Mouse (Mus musculus) embryonic facial prominence, embryonic 15.5 days (tissue): ENCODE measurements around the gene Strn. TPM values are rescaled to one million over a fixed set of nuclear protein-coding genes. Genes with fewer than 3 reads are reported as not detected.

Experiments
- ATAC-seq: fragments of 200-750 bp; cut with Nextera tagmentation; 2 replicates; pipeline ENCODE4 v1.8.0; 2017; ENCODE audit warnings: low read depth, moderate TSS enrichment; ENCODE audit not compliant: insufficient number of reproducible peaks, low FRiP score, low TSS enrichment
- H3K27ac ChIP-seq: fragments of 300-500 bp; sonication (generic); replicated peaks from 2 replicates; pipeline ENCODE4 v1.5.1; 2015; ENCODE audit warnings: mild to moderate bottlenecking, inconsistent platforms
- H3K27me3 ChIP-seq: fragments of 300-500 bp; sonication (generic); 2 replicates; pipeline ENCODE4 v1.6.1; 2015; ENCODE audit warnings: inconsistent platforms
- H3K36me3 ChIP-seq: fragments of 300-500 bp; sonication (generic); 2 replicates; pipeline ENCODE4 v1.6.1; 2015; ENCODE audit warnings: mild to moderate bottlenecking, inconsistent platforms
- H3K4me1 ChIP-seq: fragments of 300-500 bp; sonication (generic); 2 replicates; pipeline ENCODE4 v1.6.1; 2015; ENCODE audit warnings: inconsistent platforms
- H3K4me2 ChIP-seq: fragments of 300-500 bp; sonication (generic); replicated peaks from 2 replicates; pipeline ENCODE4 v1.6.1; 2015; ENCODE audit warnings: mild to moderate bottlenecking, inconsistent platforms
- H3K4me3 ChIP-seq: fragments of 300-500 bp; sonication (generic); replicated peaks from 2 replicates; pipeline ENCODE4 v1.5.1; 2015; ENCODE audit warnings: mild to moderate bottlenecking, inconsistent platforms
- H3K9ac ChIP-seq: fragments of 300-500 bp; sonication (generic); 2 replicates; pipeline ENCODE4 v1.6.1; 2015; ENCODE audit warnings: inconsistent platforms
- H3K9me3 ChIP-seq: fragments of 300-500 bp; sonication (generic); replicated peaks from 2 replicates; pipeline ENCODE4 v1.6.1; 2016; ENCODE audit warnings: inconsistent platforms
- WGBS: fragments of 180-500 bp; shearing (Covaris S2); methylation state at CpG from one replicate; pipeline ENCODE4 v1.1.7; 2015; 5-methylcytosine and 5-hydroxymethylcytosine counted together
- polyA plus RNA-seq: library from polyadenylated mRNA; unstranded; fragments of >200 nt; fragmentation: Nextera tagmentation; extraction: Ambion mirVana; gene quantifications from 2 replicates; pipeline ENCODE4 v1.2.1, GENCODE M21; 2015

Strn gene
- 5.3 and 5.4 TPM in 2 replicates for polyA plus RNA-seq

DNA sequence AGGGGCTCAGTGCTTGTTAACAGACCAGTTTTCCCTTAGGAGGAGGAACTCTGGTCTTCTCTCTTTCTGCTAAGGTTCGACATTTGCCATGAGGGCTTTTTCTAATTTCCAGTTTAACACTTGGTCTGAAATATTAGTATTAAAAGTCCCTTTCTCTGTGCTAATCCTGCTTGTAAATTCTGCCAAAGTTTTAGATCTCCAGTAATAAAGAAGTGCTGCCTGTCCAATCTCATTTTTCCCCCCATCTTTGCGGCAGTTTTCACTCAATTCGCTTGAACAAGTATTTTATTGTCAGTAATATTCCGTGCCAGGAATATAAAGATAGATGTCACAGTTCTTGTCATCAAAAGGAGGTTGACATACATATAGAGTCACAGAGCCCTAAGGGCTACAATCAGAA, at the start of gene Strn:
Gene Strn, minus strand, starts transcription at position 101 of the 400 bp plus-strand sequence.
- H3K4me2 ChIP-seq: peak within 1 kb of the TSS; percentile 72
- peak within 1 kb of the TSS; percentile 100 for H3K4me3 ChIP-seq
- peak within 1 kb of the TSS; percentile 98 for H3K9ac ChIP-seq
- no peaks in the 10 kb centered on the region for H3K27me3 ChIP-seq
- no peaks in the 10 kb centered on the region for H3K36me3 ChIP-seq
- ATAC-seq: no peak
- WGBS: 25% methylated on average over 4 of the region's 4 CpGs
- peaks cover 23% of the 10 kb centered on the region for H3K4me1 ChIP-seq
- H3K27ac ChIP-seq: peak within 1 kb of the TSS; percentile 96
- no peaks in the 10 kb centered on the region for H3K9me3 ChIP-seq

DNA sequence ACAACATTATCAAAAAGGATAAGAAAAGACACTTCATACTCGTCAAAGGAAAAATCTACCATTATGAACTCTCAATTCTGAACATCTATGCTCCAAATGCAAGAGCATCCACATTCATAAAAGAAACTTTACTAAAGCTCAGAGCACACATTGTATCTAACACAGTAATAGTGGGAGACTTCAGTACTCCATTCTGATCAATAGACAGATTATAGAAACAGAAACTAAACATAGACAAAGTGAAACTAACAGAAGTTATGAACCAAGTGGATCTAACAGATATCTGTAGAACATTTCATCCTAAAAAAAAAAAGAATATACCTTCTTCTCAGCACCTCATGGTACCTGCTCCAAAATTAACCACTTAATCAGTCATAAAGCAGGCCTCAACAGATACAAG, 41.8 kb upstream of the Strn start:
- no peaks in the 10 kb centered on the region for H3K27me3 ChIP-seq
- ATAC-seq: no peak
- no peak overlapping the region for H3K4me2 ChIP-seq
- H3K9ac ChIP-seq: no peak overlapping the region
- H3K36me3 ChIP-seq: peaks cover 28% of the 10 kb centered on the region
- WGBS: 91% methylated on average over 1 of the region's 1 CpGs
- no peaks in the 10 kb centered on the region for H3K9me3 ChIP-seq
- H3K27ac ChIP-seq: no peak overlapping the region
- H3K4me1 ChIP-seq: no peaks in the 10 kb centered on the region
- no peak overlapping the region for H3K4me3 ChIP-seq

DNA sequence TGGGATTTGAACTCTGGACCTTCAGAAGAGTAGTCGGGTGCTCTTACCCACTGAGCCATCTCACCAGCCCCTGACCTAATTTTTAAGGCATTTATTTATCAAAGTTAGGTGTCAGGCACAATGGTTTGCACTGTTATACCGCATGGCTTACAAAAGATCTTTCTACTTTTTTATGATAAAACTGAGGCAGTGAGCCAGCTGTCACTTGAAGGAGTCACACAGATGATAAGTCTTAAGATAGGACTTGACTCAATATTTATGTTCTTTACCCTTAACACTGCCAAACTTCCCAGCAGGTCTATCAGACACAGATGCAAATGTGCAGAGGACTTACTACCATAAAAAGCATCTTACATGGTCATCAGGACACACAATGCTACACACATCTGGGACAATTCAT, 35.3 kb upstream of the Strn start:
- H3K4me1 ChIP-seq: no peaks in the 10 kb centered on the region
- H3K9me3 ChIP-seq: no peaks in the 10 kb centered on the region
- 91% methylated on average over 2 of the region's 2 CpGs for WGBS
- H3K36me3 ChIP-seq: peaks cover 23% of the 10 kb centered on the region
- no peak overlapping the region for H3K9ac ChIP-seq
- H3K4me2 ChIP-seq: no peak overlapping the region
- no peak overlapping the region for H3K4me3 ChIP-seq
- no peaks in the 10 kb centered on the region for H3K27me3 ChIP-seq
- no peak for ATAC-seq
- no peak overlapping the region for H3K27ac ChIP-seq

DNA sequence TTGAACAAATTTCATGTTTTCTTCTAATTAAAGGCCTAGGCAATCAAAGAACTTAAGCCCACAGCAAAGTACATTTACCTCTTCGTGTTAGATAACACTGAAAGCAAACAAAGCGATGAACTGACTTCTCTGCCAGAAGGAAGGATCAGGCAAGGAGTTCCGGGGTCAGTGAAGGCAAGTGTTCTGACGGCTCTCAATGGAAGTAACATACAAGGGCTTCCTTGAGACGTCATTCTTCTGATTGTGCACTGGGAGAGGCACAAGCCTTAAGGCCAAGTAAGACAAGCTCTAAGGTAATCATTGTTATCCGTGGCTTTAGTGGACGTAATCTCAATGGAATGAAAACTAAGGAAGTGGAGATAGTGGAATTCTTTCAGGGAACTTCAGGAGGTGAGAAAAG, 33.9 kb upstream of the Strn start:
- H3K27me3 ChIP-seq: no peaks in the 10 kb centered on the region
- no peak overlapping the region for H3K4me3 ChIP-seq
- H3K9ac ChIP-seq: no peak overlapping the region
- no peak for ATAC-seq
- no peaks in the 10 kb centered on the region for H3K9me3 ChIP-seq
- H3K4me1 ChIP-seq: no peaks in the 10 kb centered on the region
- peaks cover 18% of the 10 kb centered on the region for H3K36me3 ChIP-seq
- WGBS: 62% methylated on average over 7 of the region's 7 CpGs
- no peak overlapping the region for H3K4me2 ChIP-seq
- H3K27ac ChIP-seq: no peak overlapping the region

DNA sequence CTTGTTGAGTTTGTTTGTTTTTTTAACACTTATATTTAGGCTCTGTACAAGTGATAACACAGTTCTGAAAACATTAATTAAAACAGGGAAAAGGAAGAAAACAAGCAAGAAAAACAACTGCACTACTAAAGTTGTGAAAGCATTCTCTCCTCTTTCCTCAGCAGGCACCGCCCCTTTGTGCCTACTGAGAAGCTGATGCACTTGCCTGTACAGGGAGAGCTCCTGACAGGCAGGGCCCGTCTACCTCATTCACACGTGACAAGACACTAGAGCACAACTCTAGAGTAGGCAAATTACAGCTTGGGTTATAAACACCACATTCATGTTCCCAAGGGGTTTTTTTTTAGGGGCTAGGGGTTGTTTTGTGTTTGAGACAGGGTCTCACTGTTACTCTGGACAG, 32.3 kb upstream of the Strn start:
- H3K4me3 ChIP-seq: no peak overlapping the region
- H3K4me1 ChIP-seq: no peaks in the 10 kb centered on the region
- ATAC-seq: no peak
- 70% methylated on average over 3 of the region's 3 CpGs for WGBS
- no peak overlapping the region for H3K27ac ChIP-seq
- H3K36me3 ChIP-seq: peaks cover 27% of the 10 kb centered on the region
- no peak overlapping the region for H3K4me2 ChIP-seq
- no peaks in the 10 kb centered on the region for H3K9me3 ChIP-seq
- H3K27me3 ChIP-seq: no peaks in the 10 kb centered on the region
- no peak overlapping the region for H3K9ac ChIP-seq

DNA sequence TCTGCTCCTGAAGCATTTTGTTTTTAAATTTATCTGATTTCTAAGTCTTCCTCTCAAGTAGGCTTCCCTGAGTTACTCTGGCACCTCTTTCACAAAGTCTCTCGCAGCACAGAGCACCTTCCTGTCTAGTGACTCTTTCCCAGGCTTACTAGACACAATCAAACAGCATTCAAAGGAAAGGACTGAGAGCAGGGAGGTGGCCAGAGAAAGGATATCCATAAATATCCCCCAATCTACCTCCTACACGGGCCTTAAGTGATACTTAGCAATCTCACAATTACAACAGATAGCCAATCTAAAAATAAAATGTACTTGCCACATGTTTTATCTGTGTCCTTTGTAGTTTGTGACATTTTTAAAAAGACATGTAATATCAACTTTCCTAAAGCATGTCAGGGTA, 31.9 kb upstream of the Strn start:
- Histone ChIP-seq H3K27ac (no peak overlapping the region), H3K36me3 (peaks cover 31% of the 10 kb centered on the region), H3K4me1 (no peaks in the 10 kb centered on the region), H3K4me3 (no peak overlapping the region), H3K9ac (no peak overlapping the region), H3K9me3 (no peaks in the 10 kb centered on the region), H3K27me3 (no peaks in the 10 kb centered on the region), H3K4me2 (no peak overlapping the region)
- 73% methylated on average over 2 of the region's 2 CpGs for WGBS
- ATAC-seq: no peak

DNA sequence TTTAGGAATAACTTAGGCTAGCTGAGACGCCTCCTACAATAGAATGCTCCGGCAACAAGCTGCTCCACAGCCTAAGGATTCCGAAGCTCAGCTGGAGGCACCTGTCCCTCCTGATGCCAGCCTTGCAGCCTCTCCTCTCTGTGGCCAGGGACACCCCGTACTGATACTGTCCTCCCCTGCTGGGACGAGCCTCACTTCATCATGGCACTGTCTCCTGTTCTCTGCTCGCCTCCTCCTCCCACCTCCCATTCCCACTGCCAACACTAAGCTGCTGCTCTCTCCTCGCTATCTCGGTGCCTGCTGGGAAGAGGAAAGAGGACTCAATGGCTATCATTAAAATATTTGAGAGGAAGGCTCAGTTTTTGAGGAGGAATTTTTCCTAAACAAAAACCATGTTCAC, 30.6 kb upstream of the Strn start:
- H3K27ac ChIP-seq: no peak overlapping the region
- H3K4me3 ChIP-seq: no peak overlapping the region
- no peak overlapping the region for H3K4me2 ChIP-seq
- no peak for ATAC-seq
- no peak overlapping the region for H3K9ac ChIP-seq
- H3K9me3 ChIP-seq: no peaks in the 10 kb centered on the region
- peaks cover 23% of the 10 kb centered on the region for H3K36me3 ChIP-seq
- no peaks in the 10 kb centered on the region for H3K4me1 ChIP-seq
- H3K27me3 ChIP-seq: no peaks in the 10 kb centered on the region
- WGBS: 77% methylated on average over 8 of the region's 8 CpGs

DNA sequence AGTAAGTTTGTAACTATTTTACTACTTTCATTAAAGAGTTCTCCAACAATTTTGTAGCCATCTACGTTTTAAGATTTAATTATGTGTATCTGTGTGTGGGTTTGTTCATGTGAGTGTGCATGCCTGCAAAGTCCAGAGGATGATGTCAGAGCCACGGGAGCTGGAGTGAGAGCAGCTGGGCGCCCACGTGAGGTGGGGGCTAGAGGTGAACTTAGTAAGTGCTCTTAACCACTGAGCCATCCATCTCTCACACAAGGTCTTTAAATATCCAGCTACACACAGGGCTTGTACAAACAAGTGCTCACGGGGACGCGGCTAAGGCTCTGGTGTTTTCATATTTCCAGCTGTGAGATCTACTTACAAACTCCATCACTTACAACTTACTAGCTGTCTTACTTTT, 29.1 kb upstream of the Strn start:
- Histone ChIP-seq H3K27me3 (no peaks in the 10 kb centered on the region), H3K4me3 (no peak overlapping the region), H3K9me3 (no peaks in the 10 kb centered on the region), H3K4me2 (no peak overlapping the region), H3K4me1 (no peaks in the 10 kb centered on the region), H3K36me3 (peaks cover 23% of the 10 kb centered on the region), H3K27ac (no peak overlapping the region), H3K9ac (no peak overlapping the region)
- ATAC-seq: no peak
- 85% methylated on average over 7 of the region's 7 CpGs for WGBS

DNA sequence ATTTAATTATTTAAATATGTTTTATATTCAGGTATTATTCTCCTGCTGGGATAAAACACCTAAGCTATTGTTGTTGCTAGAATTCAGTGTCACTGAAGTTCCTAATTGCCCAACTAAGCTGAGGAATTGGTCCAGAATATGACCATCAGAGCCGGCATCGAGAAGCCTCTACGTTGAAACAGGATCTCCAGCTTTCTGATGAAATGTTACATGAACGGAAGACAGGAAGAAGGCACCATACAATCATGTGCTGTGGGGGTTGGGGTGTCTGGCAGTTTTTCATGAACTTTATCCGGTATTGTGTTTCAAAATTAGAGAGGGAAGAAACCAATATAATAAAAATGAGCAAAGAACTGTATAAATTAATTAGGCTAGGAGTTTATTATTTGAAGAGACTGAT, 26.3 kb upstream of the Strn start:
- no peak overlapping the region for H3K9ac ChIP-seq
- H3K36me3 ChIP-seq: peaks cover 26% of the 10 kb centered on the region
- H3K4me1 ChIP-seq: no peaks in the 10 kb centered on the region
- ATAC-seq: no peak
- H3K27me3 ChIP-seq: no peaks in the 10 kb centered on the region
- H3K27ac ChIP-seq: no peak overlapping the region
- 78% methylated on average over 5 of the region's 5 CpGs for WGBS
- no peak overlapping the region for H3K4me3 ChIP-seq
- H3K9me3 ChIP-seq: no peaks in the 10 kb centered on the region
- no peak overlapping the region for H3K4me2 ChIP-seq

DNA sequence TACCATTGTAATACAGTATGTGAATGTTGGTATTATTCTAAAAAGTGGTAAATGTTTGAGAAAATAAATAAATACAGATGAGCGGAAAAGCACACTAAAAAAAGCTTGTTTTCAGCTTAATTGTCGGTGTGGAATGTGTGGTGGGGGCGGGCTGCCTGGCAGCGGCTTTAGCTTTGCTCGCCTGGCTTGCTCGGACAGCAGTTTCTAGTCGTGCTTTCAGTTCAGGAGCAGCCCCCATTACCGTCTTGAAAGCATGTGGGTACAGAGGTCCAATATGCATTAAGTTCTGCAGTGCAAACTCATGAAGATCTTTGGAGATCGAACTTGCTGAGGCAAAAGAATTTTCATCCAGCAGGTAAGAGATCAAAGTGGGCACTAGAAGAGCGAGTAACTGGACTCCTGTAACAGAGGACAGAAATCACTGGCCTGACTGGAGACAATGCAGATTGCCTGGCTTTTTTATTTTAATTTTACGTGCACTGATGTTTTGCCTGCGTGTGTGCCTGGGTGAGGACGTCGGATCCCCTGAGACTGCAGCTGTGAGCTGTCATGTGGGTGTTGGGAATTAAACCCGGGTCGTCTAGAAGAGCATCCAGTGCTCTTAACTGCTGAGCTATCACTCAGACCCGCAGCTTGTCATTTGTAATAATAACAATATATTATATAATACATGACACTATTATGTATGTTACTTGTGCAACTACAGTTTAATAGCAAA, 16.1 kb upstream of the Strn start:
- Histone ChIP-seq H3K27me3 (no peaks in the 10 kb centered on the region), H3K4me3 (no peak overlapping the region), H3K9me3 (no peaks in the 10 kb centered on the region), H3K4me2 (no peak overlapping the region), H3K27ac (no peak overlapping the region), H3K36me3 (peaks cover 27% of the 10 kb centered on the region), H3K4me1 (no peaks in the 10 kb centered on the region), H3K9ac (no peak overlapping the region)
- no peak for ATAC-seq
- WGBS: 41% methylated on average over 17 of the region's 17 CpGs

DNA sequence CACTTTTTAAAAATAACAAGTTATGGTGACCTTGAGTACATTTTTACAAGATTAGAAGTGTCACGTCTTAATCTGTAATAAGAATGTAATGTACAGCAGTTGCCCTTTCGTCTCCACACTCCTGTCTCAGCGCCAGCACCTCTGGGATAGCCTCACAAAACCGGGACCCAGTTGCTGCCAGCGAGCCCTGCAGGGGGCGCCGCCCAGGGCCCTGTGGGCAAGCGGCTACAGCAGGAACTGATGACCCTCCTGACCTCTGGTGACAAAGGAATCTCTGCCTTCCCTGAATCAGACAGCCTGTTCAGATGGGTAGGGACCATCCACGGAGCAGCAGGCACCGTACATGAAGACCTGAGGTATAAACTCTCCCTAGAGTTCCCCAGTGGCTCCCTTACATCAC, 15.1 kb upstream of the Strn start:
- 53% methylated on average over 10 of the region's 10 CpGs for WGBS
- Histone ChIP-seq H3K27me3 (no peaks in the 10 kb centered on the region), H3K4me3 (no peak overlapping the region), H3K9ac (no peak overlapping the region), H3K4me1 (no peaks in the 10 kb centered on the region), H3K9me3 (no peaks in the 10 kb centered on the region), H3K4me2 (no peak overlapping the region), H3K27ac (no peak overlapping the region), H3K36me3 (peaks cover 24% of the 10 kb centered on the region)
- no peak for ATAC-seq

DNA sequence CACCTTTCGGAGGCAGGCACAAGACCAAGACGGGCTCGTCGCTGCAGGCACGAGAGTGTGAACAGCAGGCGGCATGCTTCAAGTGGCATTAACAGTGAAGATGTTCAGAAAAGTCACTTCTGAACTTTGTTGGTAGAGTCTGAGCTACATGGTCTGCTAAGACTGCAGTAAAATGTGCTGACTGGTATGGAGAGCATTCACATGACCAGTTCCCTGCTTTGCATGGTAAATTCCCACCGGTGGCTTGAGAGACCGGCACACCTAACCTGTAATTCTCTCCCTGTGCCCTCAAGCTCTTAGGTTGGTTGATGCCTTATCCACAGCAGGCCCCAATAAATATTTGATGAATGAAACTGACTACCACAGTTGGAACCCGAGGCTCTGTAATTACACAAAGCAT, 11.4 kb upstream of the Strn start:
- Histone ChIP-seq H3K27me3 (no peaks in the 10 kb centered on the region), H3K9ac (no peak overlapping the region), H3K4me1 (no peaks in the 10 kb centered on the region), H3K36me3 (peaks cover 8% of the 10 kb centered on the region; the same call in 1 of the 2 replicates), H3K4me2 (no peak overlapping the region), H3K27ac (no peak overlapping the region), H3K4me3 (no peak overlapping the region), H3K9me3 (no peaks in the 10 kb centered on the region)
- WGBS: 83% methylated on average over 9 of the region's 9 CpGs
- ATAC-seq: no peak
